Mouse (Mus musculus) 3134 (cell line): ENCODE measurements at regions not wholly inside any gene's neighbourhood (a gene's known extent, or its start where the extent isn't known, plus 50 kb on each side); places are given as distances from the start of the nearest gene placed in this dataset.

ENCODE experiments used
- DNase-seq: peaks from one replicate; pipeline ENCODE4 v3.0.0-alpha.2; 2011; ENCODE audit warnings: low spot score; ENCODE audit not compliant: insufficient read length; ENCODE audit errors: extremely low read depth

- no peak for DNase-seq
Measured at GRCm38 (mm10) chr11:48605223-48605824, 194.8 kb upstream of the Rack1 start.

DNA sequence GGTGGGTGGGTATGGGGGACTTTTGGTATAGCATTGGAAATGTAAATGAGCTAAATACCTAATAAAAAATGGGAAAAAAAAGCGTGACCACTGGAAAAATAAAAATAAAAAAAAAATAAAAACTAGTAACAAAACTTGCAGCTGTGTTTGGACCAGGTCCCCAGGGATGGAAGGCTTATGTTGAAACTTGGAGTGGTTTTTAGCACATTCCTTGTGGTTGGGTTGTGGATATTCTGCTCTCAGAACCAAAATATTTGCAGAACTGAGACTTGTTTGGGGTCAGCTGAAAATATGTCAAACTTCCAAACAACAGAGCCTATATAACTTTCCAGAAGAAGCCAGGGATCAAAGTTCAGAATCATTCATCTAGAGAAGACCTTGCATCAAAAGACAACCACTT, 199.0 kb upstream of the Rack1 start:
- DNase-seq = no peak

DNA sequence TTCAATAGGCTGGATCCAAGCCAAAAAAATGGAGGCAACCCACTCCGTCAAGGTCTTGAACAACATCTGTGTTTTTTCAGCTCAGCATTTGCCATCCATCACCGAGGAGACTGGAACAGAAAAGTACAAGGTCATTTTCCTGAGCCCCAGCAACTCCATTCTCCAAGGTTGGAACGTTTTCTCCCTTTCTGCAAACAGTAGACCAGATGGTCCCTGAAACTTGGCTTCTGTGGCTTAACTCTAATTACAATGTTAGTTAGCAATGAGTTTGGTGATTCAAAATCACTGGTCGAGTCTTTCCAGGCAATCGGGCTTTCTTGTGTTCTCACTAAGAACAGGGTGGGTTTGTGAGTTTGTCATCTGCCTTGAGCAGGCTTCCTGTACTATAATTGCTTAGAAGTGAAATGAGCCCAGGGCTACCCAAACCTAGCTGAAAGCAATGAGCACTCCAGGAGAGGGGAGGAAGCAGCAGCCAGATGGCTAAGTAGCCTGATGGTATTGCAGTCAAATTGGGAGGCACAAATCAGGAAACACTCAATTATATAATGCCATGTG, 200.5 kb upstream of the Rack1 start:
- DNase-seq = no peak

DNA sequence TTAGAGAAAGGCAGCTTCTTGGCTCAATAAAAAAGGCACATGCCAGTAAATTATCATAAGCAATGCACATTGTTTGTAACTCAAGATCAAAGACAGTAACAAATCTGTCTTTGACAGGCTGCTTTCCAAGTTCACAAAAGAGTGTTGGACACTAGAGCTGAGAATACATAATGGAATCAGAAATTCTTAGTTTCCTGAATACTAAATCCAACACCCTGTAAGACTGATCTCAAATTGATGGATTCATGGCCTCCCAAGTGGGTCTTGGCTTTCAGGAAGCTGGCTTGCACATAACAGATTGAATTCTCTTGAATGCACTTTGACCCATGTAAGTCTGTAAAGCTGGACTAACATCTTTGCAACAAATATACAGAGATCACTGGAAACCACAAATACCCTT, 201.1 kb upstream of the Rack1 start:
- no peak for DNase-seq

DNA sequence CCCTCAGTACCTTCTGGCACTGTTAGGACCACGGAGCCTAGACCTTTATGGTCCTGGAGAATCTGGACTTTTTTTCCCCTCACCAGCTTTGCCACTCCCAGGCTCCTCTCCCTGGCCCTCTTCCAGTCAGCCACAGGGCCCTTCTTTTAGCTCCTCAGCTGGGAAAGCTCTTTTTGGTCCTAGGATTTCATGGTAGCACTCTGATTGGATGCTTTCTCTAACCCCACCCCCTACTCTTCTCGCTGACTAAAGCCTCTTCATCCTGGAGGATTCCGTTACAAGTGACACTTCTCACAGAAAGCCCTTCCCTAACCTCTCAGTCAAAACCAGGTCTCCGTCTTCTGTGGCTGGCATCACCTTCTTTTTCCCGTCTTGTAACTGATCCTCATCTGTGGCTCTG, 205.7 kb upstream of the Rack1 start:
- DNase-seq = no peak

DNA sequence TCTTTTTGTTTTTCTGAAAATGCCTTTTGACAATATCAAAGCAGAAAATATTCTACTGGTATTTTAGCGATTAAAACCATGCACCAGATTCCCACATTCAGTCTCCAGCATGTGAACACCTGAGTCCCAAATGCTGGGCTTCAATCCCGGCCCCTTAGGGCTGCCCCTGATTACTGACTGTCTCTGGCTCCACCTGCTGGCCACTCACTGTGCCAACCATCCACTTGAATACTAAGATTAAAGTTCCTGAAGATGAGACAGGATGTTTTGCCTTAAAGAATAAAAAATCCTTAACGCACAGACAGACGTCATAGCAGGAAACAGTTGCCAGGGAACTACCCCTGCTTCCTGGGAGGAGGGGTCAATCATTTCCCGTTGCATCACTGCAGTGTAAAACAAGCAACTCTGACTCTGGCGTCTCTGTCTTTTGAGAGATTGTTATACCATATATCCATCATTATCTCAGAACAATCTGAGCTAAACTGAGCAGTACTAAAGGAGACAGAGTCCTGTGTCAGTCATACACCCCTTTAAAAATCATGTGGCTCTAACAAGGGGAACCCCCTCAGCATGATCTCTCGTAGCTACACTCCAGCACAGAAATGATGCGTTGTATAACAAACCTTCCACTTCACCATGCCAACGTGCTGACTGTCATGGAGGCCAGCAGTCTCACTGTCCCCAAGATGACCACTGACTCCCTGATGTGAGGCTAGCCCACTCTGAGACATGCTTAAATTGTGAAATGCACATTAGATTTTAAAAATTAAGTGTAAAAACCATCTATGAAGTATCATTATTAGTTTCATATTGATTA, 211.1 kb upstream of the Rack1 start:
- no peak for DNase-seq

DNA sequence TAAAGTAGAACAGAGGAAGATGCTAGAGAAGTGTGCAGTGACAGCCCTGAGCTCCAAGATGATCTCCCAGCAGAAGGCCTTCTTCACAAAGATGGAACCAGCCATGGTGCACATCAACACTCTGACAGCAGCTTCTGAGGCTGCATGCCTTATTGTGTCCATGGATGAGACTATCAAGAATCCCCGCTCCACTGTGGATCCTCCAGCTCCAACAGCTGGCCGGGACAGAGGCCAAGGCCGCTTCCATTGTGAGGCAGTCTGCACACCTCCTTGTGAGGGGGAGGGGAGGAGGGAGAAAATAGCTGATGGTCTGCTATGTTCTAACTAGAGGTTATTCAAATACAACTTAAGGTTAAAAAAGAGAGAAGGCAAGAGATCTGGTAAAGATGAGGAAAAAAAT, 231.4 kb upstream of the Rack1 start:
- no peak for DNase-seq

GRCm38 (mm10) chr11:48567583-48568562, 232.3 kb upstream of the Rack1 start:
- no peak for DNase-seq

DNA sequence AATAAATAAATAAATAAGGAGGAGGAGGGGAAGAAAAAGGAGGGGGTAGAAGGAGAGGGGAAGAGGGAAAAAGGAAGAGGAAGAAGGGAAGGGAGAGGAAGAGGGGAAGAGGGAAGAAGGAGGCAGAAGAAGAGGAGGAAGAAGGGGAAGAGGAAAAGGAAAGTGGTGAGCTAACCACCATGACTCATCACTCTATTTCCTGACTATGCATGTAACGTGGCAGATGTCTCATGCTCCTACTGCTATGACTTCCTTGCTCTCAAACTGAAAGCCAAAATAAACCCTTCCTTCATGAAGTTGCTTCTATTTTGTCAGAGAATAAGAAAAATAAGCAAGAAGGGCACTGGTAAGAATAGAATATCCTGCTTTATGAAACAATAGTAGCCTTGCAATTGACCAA, 242.1 kb upstream of the Rack1 start:
- DNase-seq = no peak

GRCm38 (mm10) chr11:48552006-48552405, 248.1 kb upstream of the Rack1 start:
- DNase-seq = no peak

GRCm38 (mm10) chr11:48551201-48551600, 248.9 kb upstream of the Rack1 start:
- no peak for DNase-seq

- no peak for DNase-seq
Measured at GRCm38 (mm10) chr11:48526316-48526715, 273.8 kb upstream of the Rack1 start.

- no peak for DNase-seq
Measured at GRCm38 (mm10) chr11:48525517-48525916, 274.6 kb upstream of the Rack1 start.

GRCm38 (mm10) chr11:48506886-48507285, 293.2 kb upstream of the Rack1 start:
- DNase-seq = no peak

- no peak for DNase-seq
Measured at GRCm38 (mm10) chr11:48502011-48502806, 297.9 kb upstream of the Rack1 start.

DNA sequence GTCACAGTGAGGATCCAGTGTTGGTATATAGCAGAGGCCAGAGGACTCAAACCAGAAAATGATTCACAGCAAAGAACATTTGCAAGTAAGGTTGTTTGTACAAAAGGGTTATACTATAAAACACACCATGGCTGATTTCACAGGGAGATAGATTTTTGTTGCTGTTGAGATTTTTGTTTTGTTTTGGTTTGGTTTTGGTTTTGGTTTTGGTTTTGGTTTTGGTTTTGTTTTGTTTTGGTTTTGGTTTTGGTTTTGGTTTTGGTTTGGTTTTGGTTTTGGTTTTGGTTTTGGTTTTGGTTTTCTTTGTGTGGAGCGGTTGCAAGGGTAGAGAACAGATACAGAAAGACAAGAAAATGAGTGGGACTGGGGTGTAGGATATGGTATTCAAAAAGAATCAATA, 301.1 kb upstream of the Rack1 start:
- no peak for DNase-seq

GRCm38 (mm10) chr11:48488308-48488707, 311.8 kb upstream of the Rack1 start:
- DNase-seq = no peak

- DNase-seq = no peak
Measured at GRCm38 (mm10) chr11:48464036-48464435, 336.1 kb upstream of the Rack1 start.

- no peak for DNase-seq
Measured at GRCm38 (mm10) chr11:48449883-48450282, 350.2 kb upstream of the Rack1 start.
